Mouse (Mus musculus) olfactory bulb, adult 2 months (tissue): ENCODE measurements around the gene Csnk1g2.

Source experiments
- CTCF ChIP-seq: fragments of 200-500 bp; IDR thresholded peaks from 2 replicates; pipeline ENCODE4 v1.5.1; 2012; ENCODE audit warnings: low read depth, mild to moderate bottlenecking, low read length, moderate library complexity; ENCODE audit not compliant: insufficient read depth
- POLR2A ChIP-seq: fragments of 200-500 bp; IDR thresholded peaks from 2 replicates; pipeline ENCODE4 v1.6.1; 2012; ENCODE audit warnings: mild to moderate bottlenecking, low read depth, low read length, moderate library complexity; ENCODE audit not compliant: insufficient read depth

GRCm38 (mm10) chr10:80666837-80667412, 44.3 kb downstream of the Csnk1g2 start:
- TF ChIP-seq CTCF, result no peak
- no peak for TF ChIP-seq POLR2A
